Mouse (Mus musculus) intestine, embryonic 15.5 days (tissue): Measurements from ENCODE around the gene Sumf1. TPM values are rescaled to one million over a fixed set of nuclear protein-coding genes. Genes with fewer than 3 reads are reported as not detected.

Source experiments
- ATAC-seq: fragments of 200-750 bp; cut with Nextera tagmentation; 2 replicates; pipeline ENCODE4 v1.8.0; 2017; ENCODE audit warnings: moderate TSS enrichment, moderate library complexity
- H3K27ac ChIP-seq: fragments of 300-500 bp; sonication (generic); 2 replicates; pipeline ENCODE4 v1.5.1; 2015; ENCODE audit warnings: mild to moderate bottlenecking, inconsistent platforms
- H3K27me3 ChIP-seq: fragments of 300-500 bp; sonication (generic); replicated peaks from 2 replicates; pipeline ENCODE4 v1.6.1; 2015; ENCODE audit warnings: inconsistent platforms
- H3K36me3 ChIP-seq: fragments of 300-500 bp; sonication (generic); 2 replicates; pipeline ENCODE4 v1.6.1; 2015; ENCODE audit warnings: inconsistent platforms
- H3K4me1 ChIP-seq: fragments of 300-500 bp; sonication (generic); replicated peaks from 2 replicates; pipeline ENCODE4 v1.6.1; 2015; ENCODE audit warnings: inconsistent platforms
- H3K4me2 ChIP-seq: fragments of 300-500 bp; sonication (generic); replicated peaks from 2 replicates; pipeline ENCODE4 v1.6.1; 2015; ENCODE audit warnings: mild to moderate bottlenecking, inconsistent platforms
- H3K4me3 ChIP-seq: fragments of 300-500 bp; sonication (generic); replicated peaks from 2 replicates; pipeline ENCODE4 v1.5.1; 2015; ENCODE audit warnings: inconsistent platforms
- H3K9ac ChIP-seq: fragments of 300-500 bp; sonication (generic); 2 replicates; pipeline ENCODE4 v1.6.1; 2015; ENCODE audit warnings: inconsistent platforms
- H3K9me3 ChIP-seq: fragments of 300-500 bp; sonication (generic); 2 replicates; pipeline ENCODE4 v1.6.1; 2016; ENCODE audit warnings: inconsistent platforms
- WGBS: fragments of 180-500 bp; shearing (Covaris S2); methylation state at CpG from one replicate; pipeline ENCODE4 v1.1.7; 2015; 5-methylcytosine and 5-hydroxymethylcytosine counted together
- polyA plus RNA-seq: library from polyadenylated mRNA; unstranded; fragments of >200 nt; fragmentation: Nextera tagmentation; extraction: Ambion mirVana; gene quantifications from 2 replicates; pipeline ENCODE4 v1.2.1, GENCODE M21; 2015

The Sumf1 gene
- polyA plus RNA-seq, 1 experiment from 2014 or later = 22.0 TPM

- H3K27me3 ChIP-seq = no peaks in the 10 kb centered on the region
- ATAC-seq = peak; percentile 73
- no peaks in the 10 kb centered on the region for H3K9me3 ChIP-seq
- H3K36me3 ChIP-seq = no peaks in the 10 kb centered on the region
- no peaks in the 10 kb centered on the region for H3K4me1 ChIP-seq
- no peak overlapping the region for H3K27ac ChIP-seq
- H3K4me3 ChIP-seq = no peak overlapping the region
- H3K4me2 ChIP-seq = no peak overlapping the region
- H3K9ac ChIP-seq = no peak overlapping the region
- 50% methylated on average over 4 of the region's 4 CpGs for WGBS
Observed at GRCm38 (mm10) chr6:108140722-108141490, 44.5 kb downstream of the Sumf1 start.

- Histone ChIP-seq H3K27ac (no peak overlapping the region), H3K9me3 (no peaks in the 10 kb centered on the region), H3K4me1 (no peaks in the 10 kb centered on the region), H3K4me2 (no peak overlapping the region), H3K4me3 (no peak overlapping the region), H3K36me3 (no peaks in the 10 kb centered on the region), H3K9ac (no peak overlapping the region), H3K27me3 (no peaks in the 10 kb centered on the region)
- no peak for ATAC-seq
- 84% methylated on average over 5 of the region's 5 CpGs for WGBS
Observed at GRCm38 (mm10) chr6:108137031-108137430, 48.4 kb downstream of the Sumf1 start.

GRCm38 (mm10) chr6:108136286-108136685 lies 49.1 kb downstream of the Sumf1 start:
- no peak overlapping the region for H3K4me3 ChIP-seq
- 93% methylated on average over 1 of the region's 1 CpGs for WGBS
- H3K4me1 ChIP-seq = no peaks in the 10 kb centered on the region
- H3K9ac ChIP-seq = no peak overlapping the region
- H3K27ac ChIP-seq = no peak overlapping the region
- no peaks in the 10 kb centered on the region for H3K27me3 ChIP-seq
- no peaks in the 10 kb centered on the region for H3K36me3 ChIP-seq
- ATAC-seq = no peak
- H3K9me3 ChIP-seq = no peaks in the 10 kb centered on the region
- H3K4me2 ChIP-seq = no peak overlapping the region

- Histone ChIP-seq H3K4me2 (no peak overlapping the region), H3K27me3 (no peaks in the 10 kb centered on the region), H3K36me3 (no peaks in the 10 kb centered on the region), H3K9ac (no peak overlapping the region), H3K4me1 (no peaks in the 10 kb centered on the region), H3K27ac (no peak overlapping the region), H3K9me3 (no peaks in the 10 kb centered on the region), H3K4me3 (no peak overlapping the region)
- no peak for ATAC-seq
- WGBS = 91% methylated on average over 5 of the region's 5 CpGs
Observed at GRCm38 (mm10) chr6:108132268-108132935, 53.0 kb downstream of the Sumf1 start.

- Histone ChIP-seq H3K36me3 (no peaks in the 10 kb centered on the region), H3K27me3 (no peaks in the 10 kb centered on the region), H3K4me1 (no peaks in the 10 kb centered on the region), H3K9me3 (no peaks in the 10 kb centered on the region), H3K4me2 (no peak overlapping the region), H3K9ac (no peak overlapping the region), H3K4me3 (no peak overlapping the region), H3K27ac (no peak overlapping the region)
- ATAC-seq = no peak
- 73% methylated on average over 5 of the region's 5 CpGs for WGBS
Observed at GRCm38 (mm10) chr6:108130718-108131117, 54.7 kb downstream of the Sumf1 start.

- H3K4me3 ChIP-seq = no peak overlapping the region
- H3K9me3 ChIP-seq = no peaks in the 10 kb centered on the region
- H3K27ac ChIP-seq = no peak overlapping the region
- H3K4me1 ChIP-seq = no peaks in the 10 kb centered on the region
- WGBS = 82% methylated on average over 3 of the region's 3 CpGs
- H3K36me3 ChIP-seq = no peaks in the 10 kb centered on the region
- no peak overlapping the region for H3K4me2 ChIP-seq
- no peak overlapping the region for H3K9ac ChIP-seq
- H3K27me3 ChIP-seq = no peaks in the 10 kb centered on the region
- no peak for ATAC-seq
Observed at GRCm38 (mm10) chr6:108126631-108127030, 58.8 kb downstream of the Sumf1 start.

GRCm38 (mm10) chr6:108125474-108125873 lies 59.9 kb downstream of the Sumf1 start:
- H3K36me3 ChIP-seq = no peaks in the 10 kb centered on the region
- no peaks in the 10 kb centered on the region for H3K27me3 ChIP-seq
- no peak overlapping the region for H3K4me2 ChIP-seq
- no peaks in the 10 kb centered on the region for H3K9me3 ChIP-seq
- no peak for ATAC-seq
- H3K9ac ChIP-seq = no peak overlapping the region
- no peak overlapping the region for H3K4me3 ChIP-seq
- no peaks in the 10 kb centered on the region for H3K4me1 ChIP-seq
- WGBS = 92% methylated on average over 1 of the region's 1 CpGs
- H3K27ac ChIP-seq = no peak overlapping the region

- no peak overlapping the region for H3K27ac ChIP-seq
- H3K27me3 ChIP-seq = no peaks in the 10 kb centered on the region
- no peaks in the 10 kb centered on the region for H3K4me1 ChIP-seq
- no peaks in the 10 kb centered on the region for H3K36me3 ChIP-seq
- WGBS = 93% methylated on average over 6 of the region's 6 CpGs
- no peaks in the 10 kb centered on the region for H3K9me3 ChIP-seq
- ATAC-seq = no peak
- no peak overlapping the region for H3K4me3 ChIP-seq
- H3K4me2 ChIP-seq = no peak overlapping the region
- H3K9ac ChIP-seq = no peak overlapping the region
Observed at GRCm38 (mm10) chr6:108117881-108118280, 67.5 kb downstream of the Sumf1 start.

GRCm38 (mm10) chr6:108114971-108115370 lies 70.4 kb downstream of the Sumf1 start:
- H3K9ac ChIP-seq = no peak overlapping the region
- H3K4me3 ChIP-seq = no peak overlapping the region
- 97% methylated on average over 1 of the region's 1 CpGs for WGBS
- 0 out of 2 replicates have a peak, but pooled peaks have one; percentile 62 for ATAC-seq
- no peak overlapping the region for H3K27ac ChIP-seq
- no peaks in the 10 kb centered on the region for H3K27me3 ChIP-seq
- H3K9me3 ChIP-seq = no peaks in the 10 kb centered on the region
- H3K4me1 ChIP-seq = no peaks in the 10 kb centered on the region
- H3K36me3 ChIP-seq = no peaks in the 10 kb centered on the region
- no peak overlapping the region for H3K4me2 ChIP-seq

- 0 out of 2 replicates have a peak, but pooled peaks have one; percentile 31 for ATAC-seq
- no peaks in the 10 kb centered on the region for H3K9me3 ChIP-seq
- H3K4me2 ChIP-seq = no peak overlapping the region
- no peaks in the 10 kb centered on the region for H3K4me1 ChIP-seq
- no peaks in the 10 kb centered on the region for H3K36me3 ChIP-seq
- H3K9ac ChIP-seq = no peak overlapping the region
- H3K4me3 ChIP-seq = no peak overlapping the region
- H3K27ac ChIP-seq = no peak overlapping the region
- H3K27me3 ChIP-seq = no peaks in the 10 kb centered on the region
Observed at GRCm38 (mm10) chr6:108111693-108112092, 73.7 kb downstream of the Sumf1 start.

GRCm38 (mm10) chr6:108110336-108110735 lies 75.0 kb downstream of the Sumf1 start:
- Histone ChIP-seq H3K4me2 (no peak overlapping the region), H3K4me3 (no peak overlapping the region), H3K36me3 (no peaks in the 10 kb centered on the region), H3K4me1 (no peaks in the 10 kb centered on the region), H3K27ac (no peak overlapping the region), H3K27me3 (no peaks in the 10 kb centered on the region), H3K9me3 (no peaks in the 10 kb centered on the region), H3K9ac (no peak overlapping the region)
- no peak for ATAC-seq
- WGBS = 53% methylated on average over 4 of the region's 4 CpGs

GRCm38 (mm10) chr6:108107376-108107775 lies 78.0 kb downstream of the Sumf1 start:
- Histone ChIP-seq H3K4me1 (no peaks in the 10 kb centered on the region), H3K27ac (no peak overlapping the region), H3K4me3 (no peak overlapping the region), H3K36me3 (no peaks in the 10 kb centered on the region), H3K9ac (no peak overlapping the region), H3K4me2 (no peak overlapping the region), H3K27me3 (no peaks in the 10 kb centered on the region), H3K9me3 (no peaks in the 10 kb centered on the region)
- ATAC-seq = no peak
